Mouse (Mus musculus): ENCODE measurements around the gene Psmd6. TPM values are rescaled to one million over a fixed set of nuclear protein-coding genes. Genes with fewer than 3 reads are reported as not detected.

Gene Psmd6
- polyA plus RNA-seq, 1 experiment = 34.5 TPM

DNA sequence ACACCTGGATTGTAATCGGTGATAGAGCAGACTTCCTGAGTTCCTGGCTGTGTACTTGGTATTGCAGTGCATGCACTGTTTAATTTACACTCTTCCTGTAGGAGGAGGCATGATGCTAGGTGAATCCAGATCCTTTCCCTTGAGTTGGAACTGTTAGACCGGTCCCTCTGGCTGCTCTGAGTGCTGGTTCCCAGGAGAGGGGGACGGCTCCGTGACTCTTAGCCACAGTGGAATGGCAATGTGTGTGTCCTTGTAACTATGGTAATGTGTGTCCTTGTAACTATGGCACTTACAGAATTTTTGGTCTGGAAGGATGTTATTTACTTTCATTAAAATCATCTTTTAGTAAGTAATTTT, 55.7 kb downstream of the Psmd6 start:
- H3K27me3 ChIP-seq (ENCODE audit: control insufficient read depth, insufficient read depth, low read length) = no peaks in the 10 kb centered on the region
- H3K36me3 ChIP-seq (ENCODE audit: control insufficient read depth, insufficient read depth, low read length) = no peaks in the 10 kb centered on the region
- peaks cover 15% of the 10 kb centered on the region for H3K4me1 ChIP-seq (replicated peaks; ENCODE audit: control insufficient read depth, insufficient read depth, low read length)
- H3K4me3 ChIP-seq (ENCODE audit: control insufficient read depth, insufficient read depth, low read length) = no peak overlapping the region
- no peak for TF ChIP-seq CTCF (IDR thresholded peaks at IDR 0.05; ENCODE audit: borderline replicate concordance, control insufficient read depth, extremely low read depth, insufficient read depth, low read length, poor library complexity)
- TF ChIP-seq POLR2A (IDR thresholded peaks at IDR 0.05; ENCODE audit: control insufficient read depth, extremely low read depth, insufficient read depth, low read length, poor library complexity) = no peak
- 67% methylated on average over 4 of the region's 4 CpGs for WGBS
- no peak overlapping the region; the same call in 1 of the 2 replicates for H3K27ac ChIP-seq (ENCODE audit: control insufficient read depth, insufficient read depth, low read length)
- DNase-seq = peak; percentile 5

DNA sequence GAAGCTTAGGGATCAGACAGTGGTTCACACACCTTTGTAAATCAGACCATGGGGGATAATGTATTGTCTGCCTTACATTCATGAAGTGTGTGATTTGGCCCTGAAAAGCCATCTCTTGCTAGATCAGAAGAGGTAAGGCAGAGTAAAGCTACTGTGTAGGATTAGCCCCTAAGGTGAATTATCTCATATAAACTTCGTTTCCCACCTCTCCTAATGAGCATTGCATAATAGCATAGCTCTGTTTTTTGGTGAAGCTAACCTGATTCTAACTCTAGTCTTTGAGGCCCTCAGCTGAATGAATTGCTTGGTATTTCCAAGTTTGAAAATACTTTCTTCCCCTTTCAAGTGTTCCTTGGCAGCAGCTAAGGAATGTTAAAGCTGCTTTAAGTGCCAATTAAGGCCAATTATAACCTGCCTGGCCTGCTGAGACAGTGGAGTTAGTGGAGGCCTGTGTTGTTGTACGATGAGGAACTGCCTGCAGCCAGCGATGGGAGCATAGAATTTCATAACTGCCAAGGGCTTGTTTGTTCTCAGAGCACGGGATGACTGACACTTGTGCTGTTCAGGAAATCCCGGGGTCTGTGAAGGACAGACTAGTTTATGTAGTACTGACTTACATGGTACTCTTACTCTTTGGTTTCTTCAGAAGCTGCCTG, 56.2 kb downstream of the Psmd6 start:
- Histone ChIP-seq H3K36me3 (ENCODE audit: control insufficient read depth, insufficient read depth, low read length) (no peaks in the 10 kb centered on the region), H3K4me3 (ENCODE audit: control insufficient read depth, insufficient read depth, low read length) (no peak overlapping the region), H3K27ac (ENCODE audit: control insufficient read depth, insufficient read depth, low read length) (no peak overlapping the region), H3K27me3 (ENCODE audit: control insufficient read depth, insufficient read depth, low read length) (no peaks in the 10 kb centered on the region), H3K4me1 (replicated peaks; ENCODE audit: control insufficient read depth, insufficient read depth, low read length) (peaks cover 15% of the 10 kb centered on the region)
- DNase-seq = no peak
- WGBS = 18% methylated on average over 5 of the region's 5 CpGs
- no peak for TF ChIP-seq CTCF (IDR thresholded peaks at IDR 0.05; ENCODE audit: borderline replicate concordance, control insufficient read depth, extremely low read depth, insufficient read depth, low read length, poor library complexity)
- no peak for TF ChIP-seq POLR2A (IDR thresholded peaks at IDR 0.05; ENCODE audit: control insufficient read depth, extremely low read depth, insufficient read depth, low read length, poor library complexity)

DNA sequence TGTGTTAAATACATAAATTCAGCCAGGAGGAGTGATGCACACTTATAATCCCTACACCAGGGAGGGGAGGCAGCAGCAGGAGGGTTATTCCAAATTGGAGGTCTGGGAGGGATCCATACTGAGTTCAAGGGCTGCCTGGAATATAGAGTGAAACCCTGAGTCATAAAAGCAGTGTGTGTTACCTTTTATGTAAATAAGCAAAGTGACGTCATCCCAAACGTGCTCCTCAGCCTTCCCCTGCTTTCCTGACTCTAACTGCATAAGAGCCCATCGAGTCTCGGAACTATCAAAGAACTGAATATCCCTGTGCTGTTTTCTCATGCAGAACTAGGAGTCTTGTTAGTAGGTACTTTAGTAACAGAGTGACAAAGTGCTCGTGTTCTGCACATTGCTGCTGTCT, 57.4 kb downstream of the Psmd6 start:
- no peak for TF ChIP-seq POLR2A (IDR thresholded peaks at IDR 0.05; ENCODE audit: control insufficient read depth, extremely low read depth, insufficient read depth, low read length, poor library complexity)
- TF ChIP-seq CTCF (IDR thresholded peaks at IDR 0.05; ENCODE audit: borderline replicate concordance, control insufficient read depth, extremely low read depth, insufficient read depth, low read length, poor library complexity) = no peak
- H3K27ac ChIP-seq (ENCODE audit: control insufficient read depth, insufficient read depth, low read length) = no peak overlapping the region
- WGBS = 94% methylated on average over 5 of the region's 5 CpGs
- H3K27me3 ChIP-seq (ENCODE audit: control insufficient read depth, insufficient read depth, low read length) = no peaks in the 10 kb centered on the region
- no peak overlapping the region for H3K4me3 ChIP-seq (ENCODE audit: control insufficient read depth, insufficient read depth, low read length)
- no peak for DNase-seq
- no peaks in the 10 kb centered on the region for H3K36me3 ChIP-seq (ENCODE audit: control insufficient read depth, insufficient read depth, low read length)
- H3K4me1 ChIP-seq (replicated peaks; ENCODE audit: control insufficient read depth, insufficient read depth, low read length) = peaks cover 10% of the 10 kb centered on the region

DNA sequence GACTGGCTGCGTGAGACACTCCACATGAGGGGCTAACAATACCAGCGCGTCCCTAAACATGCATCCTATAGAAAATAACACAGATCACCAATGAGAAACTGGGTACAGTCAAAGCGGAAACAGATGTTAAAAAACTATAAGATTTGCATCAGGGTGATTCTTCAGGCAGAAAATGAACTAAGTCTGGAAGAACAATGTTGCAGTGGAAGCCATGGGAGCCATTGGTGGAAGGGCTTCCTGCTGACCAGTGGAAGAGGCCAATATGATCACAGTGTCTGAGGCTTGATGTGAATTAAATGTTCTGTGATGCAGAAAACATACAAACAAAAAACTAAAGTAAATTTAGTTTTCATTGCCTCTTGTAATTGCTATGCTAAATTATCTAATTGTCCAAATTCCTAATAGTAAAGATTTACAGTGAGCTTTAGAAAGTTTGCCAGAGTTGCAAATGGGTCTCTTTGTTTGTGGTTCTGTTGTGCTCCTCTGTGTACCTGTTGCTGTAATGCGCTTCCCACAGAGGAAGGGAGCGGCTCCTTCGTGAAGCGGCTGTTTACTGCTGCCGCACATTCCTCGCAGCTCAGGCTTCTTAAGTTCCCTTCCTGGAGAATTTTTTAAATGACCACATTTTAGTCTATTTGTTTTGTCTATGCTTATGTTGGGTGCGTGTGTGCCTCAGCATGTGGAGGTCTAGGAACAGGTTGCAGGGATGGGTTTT, 58.1 kb downstream of the Psmd6 start:
- H3K36me3 ChIP-seq (ENCODE audit: control insufficient read depth, insufficient read depth, low read length) = no peaks in the 10 kb centered on the region
- no peak for TF ChIP-seq POLR2A (IDR thresholded peaks at IDR 0.05; ENCODE audit: control insufficient read depth, extremely low read depth, insufficient read depth, low read length, poor library complexity)
- no peak for TF ChIP-seq CTCF (IDR thresholded peaks at IDR 0.05; ENCODE audit: borderline replicate concordance, control insufficient read depth, extremely low read depth, insufficient read depth, low read length, poor library complexity)
- H3K27ac ChIP-seq (ENCODE audit: control insufficient read depth, insufficient read depth, low read length) = no peak overlapping the region
- DNase-seq = no peak
- H3K4me3 ChIP-seq (ENCODE audit: control insufficient read depth, insufficient read depth, low read length) = no peak overlapping the region
- WGBS = 97% methylated on average over 11 of the region's 11 CpGs
- H3K4me1 ChIP-seq (replicated peaks; ENCODE audit: control insufficient read depth, insufficient read depth, low read length) = peaks cover 6% of the 10 kb centered on the region
- H3K27me3 ChIP-seq (ENCODE audit: control insufficient read depth, insufficient read depth, low read length) = no peaks in the 10 kb centered on the region

Other genes starting within 250 kb of the Psmd6 start
- gene Gm281, start 206.5 kb downstream of the Psmd6 start, polyA plus RNA-seq (2012; rRNA removed) = 0.10 and 0.15 TPM in 2 replicates
- gene Atxn7, start 159.5 kb downstream of the Psmd6 start, polyA plus RNA-seq (2012; rRNA removed) = 51.1 and 55.1 TPM in 2 replicates
- 25.0 and 33.4 TPM in 2 replicates for gene Thoc7, start 159.1 kb downstream of the Psmd6 start, polyA plus RNA-seq (2012; rRNA removed)
- gene Olfr720, start 65.9 kb upstream of the Psmd6 start, polyA plus RNA-seq (2012; rRNA removed) = not detected in 2 replicates
- gene Olfr31, start 201.8 kb upstream of the Psmd6 start, polyA plus RNA-seq (2012; rRNA removed) = not detected in 2 replicates
- 53.9 and 69.0 TPM in 2 replicates for gene Il3ra, start 225.3 kb upstream of the Psmd6 start, polyA plus RNA-seq (2012; rRNA removed)

Data from thymus, adult 2 months (tissue).